10 mouse cellular contexts compared by ENCODE assay signal in the genomic region with DNA sequence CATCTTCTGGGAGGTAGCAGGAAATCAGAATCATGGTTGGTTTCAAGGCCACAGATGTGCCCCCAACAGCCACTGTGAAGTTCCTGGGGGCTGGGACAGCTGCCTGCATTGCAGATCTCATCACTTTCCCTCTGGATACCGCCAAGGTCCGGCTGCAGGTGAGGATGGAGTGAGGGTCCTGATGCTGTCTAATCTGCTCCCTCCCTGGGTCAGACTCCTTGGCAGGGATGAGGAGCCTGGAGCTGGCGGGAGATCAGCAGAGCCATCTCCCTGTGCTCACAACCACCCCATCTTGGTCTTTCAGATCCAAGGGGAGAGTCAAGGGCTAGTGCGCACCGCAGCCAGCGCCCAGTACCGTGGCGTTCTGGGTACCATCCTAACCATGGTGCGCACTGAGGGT. TPM values are rescaled to one million over a fixed set of nuclear protein-coding genes. Genes with fewer than 3 reads are reported as not detected.
DNase-seq lines count a peak whose midpoint lies in the region; ATAC-seq and TF ChIP-seq lines count a peak whose summit lies in the region.
"Had no signal": no experiment of that assay in that cellular context is flagged by ENCODE, and none has a peak within 500 bp of the region (broad histone marks: within the 10 kb centered on the region; RNA-seq: fewer than 3 reads in every experiment).

No protein-coding gene starts in this region.

- no peaks in the 10 kb centered on the region for H3K9me3 ChIP-seq in forebrain, postnatal 0 days (ENCODE audit: low read length)
- no peaks in the 10 kb centered on the region for H3K9me3 ChIP-seq in forebrain, embryonic 11.5 days (ENCODE audit: control insufficient read depth, low read length)
- H3K9me3 ChIP-seq in megakaryocyte, embryonic 14.5 days = no peaks in the 10 kb centered on the region
- H3K9me3 ChIP-seq in liver, embryonic 16.5 days (replicated peaks; ENCODE audit: control insufficient read depth, low read length) = no peaks in the 10 kb centered on the region

- TF ChIP-seq CTCF in forebrain, postnatal 0 days (IDR thresholded peaks at IDR 0.05; ENCODE audit: low read depth) = no peak

- no peaks in the 10 kb centered on the region for H3K27me3 ChIP-seq in forebrain, postnatal 0 days (ENCODE audit: insufficient read depth, low read length)
- no peaks in the 10 kb centered on the region for H3K27me3 ChIP-seq in forebrain, embryonic 11.5 days (ENCODE audit: control insufficient read depth, insufficient read depth, low read length)
- H3K27me3 ChIP-seq in megakaryocyte, embryonic 14.5 days (replicated peaks) = no peaks in the 10 kb centered on the region
- no peaks in the 10 kb centered on the region for H3K27me3 ChIP-seq in liver, embryonic 16.5 days (ENCODE audit: control insufficient read depth, insufficient read depth, low read depth, low read length)

- DNase-seq in forebrain, postnatal 0 days = no peak
- no peak for DNase-seq in forebrain, embryonic 11.5 days (ENCODE audit: low spot score)
- no peak for DNase-seq in frontal cortex, postnatal 25 days (ENCODE audit: low spot score in 2 of 2)
- no peak for DNase-seq in frontal cortex, postnatal 10 days (ENCODE audit: low spot score in 2 of 2)
- DNase-seq: embryo, embryonic 11 days had no signal

- no peak overlapping the region for H3K4me3 ChIP-seq in forebrain, postnatal 0 days (ENCODE audit: low read depth, low read length)
- H3K4me3 ChIP-seq in forebrain, embryonic 11.5 days (ENCODE audit: low read depth, low read length) = no peak overlapping the region
- peak overlapping the region; percentile 69 for H3K4me3 ChIP-seq in megakaryocyte, embryonic 14.5 days (replicated peaks)
- no peak overlapping the region for H3K4me3 ChIP-seq in brown adipose tissue, adult 24 weeks (ENCODE audit: insufficient read depth, low read depth, low read length)
- peak overlapping the region; percentile 92 for H3K4me3 ChIP-seq in liver, embryonic 16.5 days (ENCODE audit: low read depth, low read length)

- ATAC-seq in forebrain, postnatal 0 days = no peak
- no peak for ATAC-seq in forebrain, embryonic 11.5 days (replicated peaks; ENCODE audit: low FRiP score)
- ATAC-seq in megakaryocyte, adult 5-6 weeks (ENCODE audit: poor library complexity, severe bottlenecking) = no peak
- no peak for ATAC-seq in liver, embryonic 16.5 days (ENCODE audit: low read depth)

- H3K9ac ChIP-seq in forebrain, postnatal 0 days = no peak overlapping the region
- no peak overlapping the region for H3K9ac ChIP-seq in forebrain, embryonic 11.5 days (ENCODE audit: low read length)
- peak overlapping the region; percentile 97; the same call in 1 of the 2 replicates for H3K9ac ChIP-seq in liver, embryonic 16.5 days (ENCODE audit: low read depth, low read length)

- WGBS in forebrain, postnatal 0 days = 98% methylated on average over 9 of the region's 9 CpGs
- 93% methylated on average over 9 of the region's 9 CpGs for WGBS in forebrain, embryonic 11.5 days
- 96% methylated on average over 9 of the region's 9 CpGs for WGBS in liver, embryonic 16.5 days (ENCODE audit: insufficient replicate concordance)

- H3K4me2 ChIP-seq in forebrain, postnatal 0 days (ENCODE audit: low read depth) = 0 out of 2 replicates have a peak overlapping the region, but pooled peaks have one; percentile 8
- no peak overlapping the region for H3K4me2 ChIP-seq in forebrain, embryonic 11.5 days (ENCODE audit: low read depth, low read length, severe bottlenecking)
- H3K4me2 ChIP-seq in liver, embryonic 16.5 days (ENCODE audit: low read depth, low read length) = peak overlapping the region; percentile 77

- no peaks in the 10 kb centered on the region for H3K36me3 ChIP-seq in forebrain, postnatal 0 days (ENCODE audit: insufficient read depth)
- H3K36me3 ChIP-seq in forebrain, embryonic 11.5 days (ENCODE audit: control insufficient read depth, insufficient read depth, low read length) = no peaks in the 10 kb centered on the region; the same call in 1 of the 2 replicates
- peaks cover 71% of the 10 kb centered on the region for H3K36me3 ChIP-seq in megakaryocyte, embryonic 14.5 days (replicated peaks; ENCODE audit: low read length)
- peaks cover 60% of the 10 kb centered on the region for H3K36me3 ChIP-seq in liver, embryonic 16.5 days (ENCODE audit: control insufficient read depth, insufficient read depth)

- H3K27ac ChIP-seq in forebrain, postnatal 0 days (ENCODE audit: low read depth, low read length) = no peak overlapping the region
- no peak overlapping the region for H3K27ac ChIP-seq in forebrain, embryonic 11.5 days (ENCODE audit: low read depth, low read length)
- H3K27ac ChIP-seq in brown adipose tissue, adult 24 weeks (replicated peaks; ENCODE audit: low read depth, low read length) = peak overlapping the region; percentile 92; the same call in 1 of the 2 replicates
- peak overlapping the region; percentile 93 for H3K27ac ChIP-seq in liver, embryonic 16.5 days (ENCODE audit: low read length)

- H3K4me1 ChIP-seq in forebrain, postnatal 0 days (ENCODE audit: insufficient read depth) = peaks cover 20% of the 10 kb centered on the region
- peaks cover 14% of the 10 kb centered on the region; the same call in 1 of the 2 replicates for H3K4me1 ChIP-seq in forebrain, embryonic 11.5 days (replicated peaks; ENCODE audit: control insufficient read depth, insufficient read depth, low read length)
- H3K4me1 ChIP-seq in megakaryocyte, embryonic 14.5 days = peaks cover 77% of the 10 kb centered on the region
- H3K4me1 ChIP-seq in brown adipose tissue, adult 24 weeks (ENCODE audit: control insufficient read depth, insufficient read depth, insufficient read length, low read length) = peaks cover 9% of the 10 kb centered on the region; the same call in 1 of the 2 replicates
- H3K4me1 ChIP-seq in liver, embryonic 16.5 days (ENCODE audit: control insufficient read depth, low read depth, low read length) = peaks cover 57% of the 10 kb centered on the region

RNA-seq across cellular contexts. Expression of a gene that starts 3.7 kb away (rescaled TPM):
- 28.9 and 88.3 TPM in 2 replicates for total RNA-seq in forebrain, postnatal 0 days (2014; rRNA removed)
- 83.6 and 106 TPM in 2 replicates for polyA plus RNA-seq in forebrain, postnatal 0 days (2015; fragmentation: Nextera tagmentation; extraction: Ambion mirVana)
- polyA plus RNA-seq in forebrain, embryonic 11.5 days (2014; fragmentation: Nextera tagmentation; extraction: Ambion mirVana) = 79.7 and 90.4 TPM in 2 replicates
- polyA plus RNA-seq in megakaryocyte, embryonic 14.5 days (2012; ENCODE audit: insufficient read depth, low replicate concordance) = 395 and 840 TPM in 2 replicates
- 702 and 742 TPM in 2 replicates for total RNA-seq in megakaryocyte, adult 5-6 weeks (2015)
- 316 and 332 TPM in 2 replicates for total RNA-seq in megakaryocyte, adult 5-6 weeks (2017)
- 54.8 and 55.8 TPM in 2 replicates for polyA plus RNA-seq in brown adipose tissue, adult 24 weeks (2012; ENCODE audit: insufficient read depth, insufficient read length, missing spikeins)
- polyA plus RNA-seq in liver, embryonic 16.5 days (2015; fragmentation: Nextera tagmentation; extraction: Ambion mirVana) = 722 and 766 TPM in 2 replicates

RNA-seq across cellular contexts. Expression of a gene that starts 18.0 kb away (rescaled TPM):
- total RNA-seq in forebrain, postnatal 0 days (2014; rRNA removed) = 3.4 TPM in 2 replicates
- polyA plus RNA-seq in forebrain, postnatal 0 days (2015; fragmentation: Nextera tagmentation; extraction: Ambion mirVana) = 4.0 and 7.0 TPM in 2 replicates
- 0.49 and 0.84 TPM in 2 replicates for polyA plus RNA-seq in forebrain, embryonic 11.5 days (2014; fragmentation: Nextera tagmentation; extraction: Ambion mirVana)
- not detected in 2 replicates for polyA plus RNA-seq in megakaryocyte, embryonic 14.5 days (2012; ENCODE audit: insufficient read depth, low replicate concordance)
- not detected in 2 replicates for total RNA-seq in megakaryocyte, adult 5-6 weeks (2015)
- total RNA-seq in megakaryocyte, adult 5-6 weeks (2017) = 0.16 and 0.44 TPM in 2 replicates
- 2.6 and 2.7 TPM in 2 replicates for polyA plus RNA-seq in brown adipose tissue, adult 24 weeks (2012; ENCODE audit: insufficient read depth, insufficient read length, missing spikeins)
- polyA plus RNA-seq in liver, embryonic 16.5 days (2015; fragmentation: Nextera tagmentation; extraction: Ambion mirVana) = 3.0 and 4.4 TPM in 2 replicates
- total RNA-seq: heart, postnatal 36 days had no signal

RNA-seq across cellular contexts. Expression of a gene that starts 24.0 kb away (rescaled TPM):
- 0.15 and 0.19 TPM in 2 replicates for total RNA-seq in forebrain, postnatal 0 days (2014; rRNA removed)
- polyA plus RNA-seq in forebrain, postnatal 0 days (2015; fragmentation: Nextera tagmentation; extraction: Ambion mirVana) = not detected in 2 replicates
- polyA plus RNA-seq in forebrain, embryonic 11.5 days (2014; fragmentation: Nextera tagmentation; extraction: Ambion mirVana) = not detected in 2 replicates
- polyA plus RNA-seq in megakaryocyte, embryonic 14.5 days (2012; ENCODE audit: insufficient read depth, low replicate concordance) = not detected in 2 replicates
- total RNA-seq in megakaryocyte, adult 5-6 weeks (2015) = 0.07 TPM in 2 replicates
- total RNA-seq in megakaryocyte, adult 5-6 weeks (2017) = 0.45 TPM in 1 of 2 replicates, not detected in the other
- polyA plus RNA-seq in brown adipose tissue, adult 24 weeks (2012; ENCODE audit: insufficient read depth, insufficient read length, missing spikeins) = 61.6 and 107 TPM in 2 replicates
- polyA plus RNA-seq in liver, embryonic 16.5 days (2015; fragmentation: Nextera tagmentation; extraction: Ambion mirVana) = 0.05 and 0.08 TPM in 2 replicates

RNA-seq across cellular contexts. Expression of a gene that starts 40.1 kb away (rescaled TPM):
- total RNA-seq in forebrain, postnatal 0 days (2014; rRNA removed) = 4.8 and 10.3 TPM in 2 replicates
- 3.5 and 5.7 TPM in 2 replicates for polyA plus RNA-seq in forebrain, postnatal 0 days (2015; fragmentation: Nextera tagmentation; extraction: Ambion mirVana)
- 18.2 and 18.6 TPM in 2 replicates for polyA plus RNA-seq in forebrain, embryonic 11.5 days (2014; fragmentation: Nextera tagmentation; extraction: Ambion mirVana)
- 3.6 and 17.4 TPM in 2 replicates for polyA plus RNA-seq in megakaryocyte, embryonic 14.5 days (2012; ENCODE audit: insufficient read depth, low replicate concordance)
- total RNA-seq in megakaryocyte, adult 5-6 weeks (2015) = 24.7 and 31.5 TPM in 2 replicates
- 19.4 and 23.0 TPM in 2 replicates for total RNA-seq in megakaryocyte, adult 5-6 weeks (2017)
- polyA plus RNA-seq in brown adipose tissue, adult 24 weeks (2012; ENCODE audit: insufficient read depth, insufficient read length, missing spikeins) = 6.4 and 11.6 TPM in 2 replicates
- 10.7 and 13.1 TPM in 2 replicates for polyA plus RNA-seq in liver, embryonic 16.5 days (2015; fragmentation: Nextera tagmentation; extraction: Ambion mirVana)

Comparison
In these comparisons a context has a peak if more than half of its experiments do, and no peak if none do; other contexts are left out.
1. H3K27ac ChIP-seq: peak in brown adipose tissue, adult 24 weeks (single experiment) and liver, embryonic 16.5 days (single experiment); none in forebrain, postnatal 0 days (single experiment) and forebrain, embryonic 11.5 days (single experiment).
2. H3K4me3 ChIP-seq: peak in megakaryocyte, embryonic 14.5 days (single experiment) and liver, embryonic 16.5 days (single experiment); none in forebrain, postnatal 0 days (single experiment), forebrain, embryonic 11.5 days (single experiment) and brown adipose tissue, adult 24 weeks (single experiment).
3. RNA of a gene that starts 24.0 kb away (polyA plus RNA-seq): 61.6 to 107 TPM in brown adipose tissue, adult 24 weeks; 0.05 to 0.08 TPM in liver, embryonic 16.5 days, not detected in forebrain, embryonic 11.5 days, not detected in megakaryocyte, embryonic 14.5 days and not detected in forebrain, postnatal 0 days; every median in the first group is over 10 times any median in the second.